Mouse (Mus musculus) frontal cortex, postnatal 10 days (tissue): ENCODE results near the gene Caskin2.
"Not testable (repeated sequence)": the region's sequence is repeated elsewhere in the genome, so short reads cannot be mapped to it uniquely, and the experiment has no call there.

Experiments used
- DNase-seq, 2 experiments: peaks; one replicate each; pipeline ENCODE4 v3.0.0; 2022; ENCODE audit warnings: low spot score in 2 of 2, mixed read lengths in 1 of 2

Gene Caskin2

GRCm38 (mm10) chr11:115813507-115814296 is at the start of gene Caskin2:
TSS of gene Caskin2 (minus strand) at chr11:115813639.
- peak; percentile 81 to 89 for DNase-seq

GRCm38 (mm10) chr11:115859143-115859945 is 45.9 kb upstream of the Caskin2 start:
- DNase-seq: peak; percentile 44 to 75

GRCm38 (mm10) chr11:115858354-115858753 is 44.9 kb upstream of the Caskin2 start, which contains the start of gene Myo15b:
TSS of gene Myo15b (plus strand) at chr11:115858406.
- DNase-seq: no peak

GRCm38 (mm10) chr11:115857936-115858335 is 44.5 kb upstream of the Caskin2 start:
- DNase-seq: no peak

- not testable (repeated sequence) for DNase-seq
Observed at GRCm38 (mm10) chr11:115857146-115857545, 43.7 kb upstream of the Caskin2 start.

- DNase-seq: no peak
Observed at GRCm38 (mm10) chr11:115854674-115855073, 41.2 kb upstream of the Caskin2 start.

GRCm38 (mm10) chr11:115845819-115846218 is 32.4 kb upstream of the Caskin2 start:
- DNase-seq: no peak

- no peak for DNase-seq
Observed at GRCm38 (mm10) chr11:115844240-115844639, 30.8 kb upstream of the Caskin2 start.

- no peak for DNase-seq
Observed at GRCm38 (mm10) chr11:115843891-115844239, 30.4 kb upstream of the Caskin2 start.

GRCm38 (mm10) chr11:115843141-115843890 is 29.9 kb upstream of the Caskin2 start:
- no peak for DNase-seq

- DNase-seq: no peak
Observed at GRCm38 (mm10) chr11:115841961-115842550, 28.6 kb upstream of the Caskin2 start.

GRCm38 (mm10) chr11:115841044-115841443 is 27.6 kb upstream of the Caskin2 start:
- DNase-seq: no peak

GRCm38 (mm10) chr11:115839732-115840131 is 26.3 kb upstream of the Caskin2 start:
- DNase-seq: no peak

- DNase-seq: no peak
Observed at GRCm38 (mm10) chr11:115838895-115839311, 25.5 kb upstream of the Caskin2 start.

- no peak for DNase-seq
Observed at GRCm38 (mm10) chr11:115837606-115838345, 24.3 kb upstream of the Caskin2 start.

- DNase-seq: no peak
Observed at GRCm38 (mm10) chr11:115836656-115837395, 23.4 kb upstream of the Caskin2 start.

- DNase-seq: no peak
Observed at GRCm38 (mm10) chr11:115834033-115834432, 20.6 kb upstream of the Caskin2 start.

GRCm38 (mm10) chr11:115833021-115833513 is 19.6 kb upstream of the Caskin2 start:
- DNase-seq: no peak

GRCm38 (mm10) chr11:115832523-115832922 is 19.1 kb upstream of the Caskin2 start:
- no peak for DNase-seq

- no peak for DNase-seq
Observed at GRCm38 (mm10) chr11:115832064-115832463, 18.6 kb upstream of the Caskin2 start.
